Mouse (Mus musculus): ENCODE measurements around the gene Apol7a.

The Apol7a gene

GRCm38 (mm10) chr15:77370588-77370987 lies 28.3 kb downstream of the Apol7a start:
- CTCF ChIA-PET = no interaction called here

DNA sequence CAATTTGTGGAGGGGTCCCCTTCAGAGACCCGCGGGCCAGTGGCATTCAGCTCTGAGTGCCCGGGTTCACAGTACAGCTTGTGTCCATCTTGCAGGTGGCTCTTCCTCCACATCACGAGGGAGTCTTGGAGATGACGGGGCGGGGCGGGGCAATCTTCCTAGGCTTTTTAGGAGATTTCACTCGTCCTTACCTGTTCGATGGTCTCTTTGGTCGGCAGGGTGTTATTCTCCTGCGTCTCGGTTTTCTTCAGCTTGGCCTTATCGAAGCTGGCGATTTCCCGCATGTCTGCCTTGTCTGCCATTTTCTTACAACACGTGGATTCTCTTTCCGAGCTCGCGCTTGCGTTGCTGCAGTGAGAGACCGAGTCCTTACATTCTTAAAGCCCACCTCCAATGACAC lies 28.9 kb downstream of the Apol7a start:
- CTCF ChIA-PET = no interaction called here

DNA sequence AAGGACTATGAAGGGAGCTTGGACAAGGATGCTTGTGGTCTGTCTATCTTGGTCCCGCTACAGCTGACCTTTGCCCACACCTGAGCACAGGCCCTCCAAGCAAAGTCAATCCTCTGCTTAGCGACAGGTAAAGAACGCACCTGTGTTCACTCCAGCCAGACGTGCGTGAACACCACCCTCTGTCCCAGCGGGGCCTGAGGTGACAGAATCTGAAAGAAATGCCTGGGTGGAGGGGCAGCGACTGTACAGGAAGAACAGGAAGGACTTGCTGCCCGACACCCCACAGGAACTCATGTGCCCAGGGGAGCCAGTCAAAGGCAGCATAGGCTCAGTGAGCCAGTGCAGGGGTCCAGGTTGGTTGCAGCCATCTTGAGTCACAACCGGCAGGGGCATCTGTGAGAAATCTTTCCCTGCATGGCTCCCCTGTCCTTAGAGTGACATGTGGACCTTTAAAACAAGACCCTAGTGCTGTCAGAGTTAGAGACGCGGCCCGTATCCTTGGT lies 30.0 kb downstream of the Apol7a start:
- CTCF ChIA-PET = no interaction called here

DNA sequence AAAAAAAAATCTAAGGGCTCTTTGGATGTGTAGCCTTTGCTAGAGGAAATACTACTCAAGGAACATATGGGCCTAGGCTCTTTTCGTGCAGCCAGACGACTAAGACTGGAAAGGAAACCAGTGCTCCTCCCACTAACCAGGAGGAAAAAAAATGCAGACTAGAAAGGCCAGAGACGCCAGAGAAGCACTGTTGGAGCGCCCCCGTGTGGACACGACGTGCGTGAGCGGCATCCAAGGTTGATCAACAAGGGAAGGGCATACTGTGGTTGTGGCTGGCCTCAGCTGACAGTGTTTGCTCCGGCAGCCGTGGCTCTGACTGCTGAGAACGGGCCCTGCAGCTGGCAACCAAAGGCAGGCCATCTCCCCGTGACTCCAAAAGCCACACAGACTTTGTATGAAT lies 30.8 kb downstream of the Apol7a start:
- CTCF ChIA-PET = no interaction called here

DNA sequence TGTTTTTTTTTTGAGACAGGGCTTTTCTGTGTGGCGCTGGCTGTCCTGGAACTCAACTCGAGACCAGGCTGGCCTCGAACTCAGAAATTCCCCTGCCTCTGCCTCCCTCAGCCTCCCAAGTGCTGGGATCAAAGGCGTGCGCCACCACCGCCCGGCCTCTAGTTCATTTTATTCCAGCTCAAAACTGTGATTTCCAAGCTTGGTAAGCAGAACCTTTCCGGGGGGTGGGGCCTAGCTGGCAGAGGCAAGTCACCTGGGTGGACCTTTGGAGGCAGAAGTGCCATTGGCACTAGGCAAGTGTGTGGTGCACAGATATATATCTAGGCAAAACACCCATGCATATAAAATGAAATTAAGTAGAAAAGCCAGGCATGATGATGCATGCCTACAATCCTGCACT lies 31.4 kb downstream of the Apol7a start:
- CTCF ChIA-PET = no interaction called here

DNA sequence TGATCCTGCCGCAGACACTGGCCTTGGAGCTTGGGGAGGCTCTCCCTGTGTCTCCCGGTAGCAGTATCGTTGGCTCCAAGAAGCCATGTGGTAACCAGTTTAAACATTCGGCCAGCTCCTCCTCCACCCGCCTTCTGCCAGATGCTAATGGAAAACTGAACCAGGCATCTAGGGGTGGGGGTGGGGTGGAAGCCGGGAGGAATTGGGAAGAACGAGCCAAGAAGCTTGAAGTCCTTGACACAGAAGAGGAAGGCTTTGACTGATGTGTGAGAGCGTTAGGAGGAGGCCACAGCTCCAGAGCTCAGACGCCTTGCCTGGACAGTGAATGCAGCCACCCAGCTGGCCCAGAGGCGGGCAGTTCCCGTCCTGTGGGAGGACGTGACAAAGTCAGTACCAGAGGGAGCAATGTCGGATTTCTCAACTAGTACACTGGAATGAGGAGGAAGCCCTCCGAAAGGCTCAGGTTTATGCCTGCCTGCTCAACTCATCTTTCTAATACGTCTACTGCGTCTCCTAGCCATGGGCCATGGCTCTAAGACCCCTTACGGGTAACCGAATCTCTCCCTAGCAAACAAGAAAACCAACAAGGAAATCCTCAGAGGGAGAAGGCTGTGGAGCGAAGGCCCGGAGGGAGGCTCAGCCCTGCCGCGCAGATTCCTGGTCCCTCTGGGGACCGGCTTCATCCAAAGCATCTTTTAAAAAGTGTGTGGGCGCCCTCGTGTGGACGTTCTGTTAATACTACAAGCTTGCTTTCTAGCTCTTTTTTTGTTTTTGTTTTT lies 32.0 kb downstream of the Apol7a start:
- CTCF ChIA-PET = no interaction called here

- CTCF ChIA-PET = interaction anchor here (0.6 kb wide), 1 partner anchor 195 kb away, joined by 3 read pairs; no protein-coding TSS in a partner anchor
These were observed 33.0 kb downstream of the Apol7a start for GRCm38 (mm10) chr15:77365700-77366570.

DNA sequence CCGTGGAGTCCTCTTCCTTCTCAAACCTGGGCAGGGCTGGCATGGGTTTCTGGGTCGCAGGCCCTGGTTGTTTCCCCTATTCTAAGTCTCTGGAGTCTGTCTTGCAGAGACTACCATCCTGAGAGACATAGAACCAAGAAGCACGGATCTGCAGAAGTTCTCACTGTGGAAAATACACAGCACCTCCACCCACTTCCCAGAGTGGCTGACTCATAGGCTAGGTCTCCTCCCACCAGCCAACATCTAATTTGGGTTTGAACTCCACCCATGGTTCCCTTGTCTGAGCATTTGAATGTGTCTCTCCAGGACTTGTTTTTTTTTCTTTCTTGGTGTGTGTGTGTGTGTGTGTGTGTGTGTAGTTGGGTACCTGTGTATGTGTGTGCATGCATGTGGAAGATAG lies 34.9 kb downstream of the Apol7a start:
- CTCF ChIA-PET = no interaction called here

- CTCF ChIA-PET = no interaction called here
These were observed 35.3 kb downstream of the Apol7a start for GRCm38 (mm10) chr15:77363578-77363977.

DNA sequence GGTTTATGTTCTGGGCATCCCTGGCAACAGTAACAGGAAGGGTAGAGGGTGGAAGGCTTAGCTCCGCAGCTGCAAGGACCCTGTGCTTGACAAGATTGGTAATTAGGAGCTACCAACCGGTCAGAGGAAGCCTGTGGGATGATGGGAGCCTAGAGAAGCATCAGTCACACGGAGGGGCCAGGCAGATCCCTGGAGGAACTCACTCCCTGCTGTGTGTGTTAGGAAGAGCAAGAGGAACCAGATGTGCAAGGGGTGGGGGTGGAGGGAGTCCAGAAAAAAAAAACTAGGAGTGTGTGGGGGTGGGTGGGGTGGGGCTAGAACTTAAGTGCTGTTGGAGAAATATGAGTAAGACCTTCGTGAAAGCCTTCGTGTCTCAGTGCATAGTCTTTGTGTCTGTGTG lies 36.0 kb downstream of the Apol7a start:
- CTCF ChIA-PET = no interaction called here

GRCm38 (mm10) chr15:77359905-77360304 lies 39.0 kb downstream of the Apol7a start:
- CTCF ChIA-PET = no interaction called here

DNA sequence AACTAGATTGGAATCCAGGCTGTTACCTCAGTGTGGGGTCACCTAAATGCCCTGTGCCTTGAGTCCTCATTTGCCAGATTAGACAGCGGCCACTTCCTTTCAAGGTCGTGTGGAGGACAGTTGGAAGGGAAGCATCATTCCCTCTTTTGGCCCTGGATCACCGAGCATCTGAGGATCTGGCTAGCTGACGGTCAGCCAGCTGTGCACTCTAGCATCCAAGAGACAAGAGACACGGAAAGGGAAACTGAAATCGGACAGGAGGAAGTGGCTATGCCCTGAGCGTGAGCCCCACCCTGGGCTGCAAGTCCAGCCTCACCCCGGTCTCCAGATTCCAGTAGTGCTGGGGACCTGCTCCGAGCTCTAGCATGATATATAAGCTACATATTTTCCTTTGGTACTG lies 39.4 kb downstream of the Apol7a start:
- CTCF ChIA-PET = no interaction called here

GRCm38 (mm10) chr15:77359084-77359483 lies 39.8 kb downstream of the Apol7a start:
- CTCF ChIA-PET = no interaction called here

GRCm38 (mm10) chr15:77358320-77359040 lies 40.4 kb downstream of the Apol7a start:
- CTCF ChIA-PET = no interaction called here

DNA sequence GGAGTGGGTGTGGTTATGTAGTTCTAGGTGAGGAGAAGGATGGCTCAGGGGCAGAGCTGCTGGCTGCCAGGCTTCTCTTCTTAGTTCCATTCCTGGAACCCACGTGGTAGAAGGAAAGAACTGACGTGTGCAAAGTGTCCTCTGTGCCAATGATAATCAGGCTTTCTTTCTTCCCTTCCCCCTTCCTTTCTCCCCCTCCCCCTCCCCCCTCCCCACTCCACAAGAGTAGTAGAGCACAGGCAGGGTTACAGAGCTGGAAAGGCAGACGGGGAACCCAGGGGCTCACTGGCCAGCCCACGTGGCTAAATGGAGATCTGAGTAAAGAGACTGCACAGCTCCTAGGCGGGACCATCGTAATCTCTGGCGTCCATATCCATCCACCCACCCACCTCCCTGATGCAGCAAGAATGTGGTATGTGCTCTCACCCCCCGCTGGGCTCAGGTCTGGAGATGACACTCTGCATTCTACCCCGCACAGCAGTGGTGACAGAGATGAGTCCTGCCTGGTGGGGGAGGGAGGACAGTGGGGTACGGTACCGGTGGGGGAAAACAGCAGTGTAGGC lies 42.6 kb downstream of the Apol7a start:
- CTCF ChIA-PET = no interaction called here

- CTCF ChIA-PET = no interaction called here
These were observed 43.9 kb downstream of the Apol7a start for GRCm38 (mm10) chr15:77354848-77355551.

DNA sequence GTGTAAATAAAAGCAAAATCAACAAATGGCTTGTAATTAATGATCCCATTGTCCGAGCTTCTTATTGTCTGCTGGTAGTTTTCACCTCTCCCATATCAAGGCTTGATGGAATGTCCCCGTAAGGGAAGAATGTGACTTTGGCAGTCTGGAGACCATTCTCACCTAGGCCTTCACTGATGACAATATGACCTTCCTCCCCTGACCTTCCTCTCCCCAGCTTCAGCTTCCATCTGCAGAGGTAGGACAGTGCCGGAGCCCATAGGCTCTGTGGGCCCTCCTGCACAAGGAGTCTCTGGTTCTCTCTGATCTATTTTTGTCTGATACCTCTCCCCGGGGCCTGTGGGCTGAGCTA lies 44.4 kb downstream of the Apol7a start:
- CTCF ChIA-PET = no interaction called here

DNA sequence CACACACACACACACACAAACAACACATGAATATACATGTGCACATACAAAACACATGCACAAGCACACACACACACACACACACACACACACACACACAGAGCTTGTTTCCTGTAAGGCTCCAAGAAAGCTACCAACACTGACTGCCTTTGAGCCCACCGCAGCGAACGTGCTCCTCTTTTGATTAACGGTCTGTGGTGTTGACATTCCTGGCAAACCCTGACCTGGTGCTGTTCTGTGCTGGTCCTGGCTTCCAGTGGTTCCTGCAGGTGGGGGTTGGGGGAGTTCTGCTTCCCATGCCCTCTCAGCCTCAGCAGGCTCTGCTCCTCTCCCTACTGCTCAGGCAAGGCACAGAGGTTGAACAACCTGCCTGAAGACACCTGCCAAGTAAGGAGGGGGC lies 45.1 kb downstream of the Apol7a start:
- CTCF ChIA-PET = no interaction called here

DNA sequence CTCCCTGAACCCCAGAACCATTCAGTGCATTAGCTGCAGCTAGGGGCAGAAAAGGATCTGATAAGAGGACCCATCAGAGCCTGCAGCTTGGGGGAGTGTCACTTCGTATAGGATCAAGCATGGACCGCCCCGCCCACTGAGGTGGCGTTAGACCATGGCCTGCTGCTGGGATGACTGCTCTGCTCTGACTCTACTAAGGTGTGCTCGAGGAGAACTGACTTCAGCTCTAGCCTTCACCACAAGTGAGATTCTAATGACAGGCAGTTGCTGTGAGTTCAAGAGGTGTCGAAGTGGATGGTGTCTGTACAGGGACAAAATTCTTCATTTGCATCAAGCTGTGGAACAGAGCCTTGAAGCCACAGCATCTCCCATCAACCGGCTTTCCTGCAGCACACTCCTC lies 46.0 kb downstream of the Apol7a start:
- CTCF ChIA-PET = no interaction called here

DNA sequence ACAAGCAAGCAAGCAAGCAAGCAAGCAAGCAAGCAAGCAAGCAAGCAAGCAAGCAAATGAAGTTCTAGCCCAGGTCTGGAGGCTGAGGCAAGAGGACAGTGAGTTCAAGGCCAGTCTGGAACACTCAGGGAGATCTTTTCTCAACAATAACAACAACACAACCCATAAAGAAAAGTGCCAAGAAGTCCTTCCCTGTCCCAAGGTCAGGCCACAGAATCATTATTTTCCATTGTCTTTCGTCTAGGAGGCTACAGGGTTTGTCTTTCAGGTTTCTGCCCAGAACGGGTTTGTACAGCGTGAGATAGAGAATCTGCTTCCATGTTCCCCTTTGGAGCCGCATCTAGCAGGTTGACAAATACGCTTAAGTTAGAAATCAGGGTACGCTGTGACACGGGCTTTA lies 48.8 kb downstream of the Apol7a start:
- CTCF ChIA-PET = no interaction called here

- CTCF ChIA-PET = no interaction called here
These were observed 50.8 kb downstream of the Apol7a start for GRCm38 (mm10) chr15:77348146-77348545.

All from spleen, embryonic (tissue).